In the genomic region with DNA sequence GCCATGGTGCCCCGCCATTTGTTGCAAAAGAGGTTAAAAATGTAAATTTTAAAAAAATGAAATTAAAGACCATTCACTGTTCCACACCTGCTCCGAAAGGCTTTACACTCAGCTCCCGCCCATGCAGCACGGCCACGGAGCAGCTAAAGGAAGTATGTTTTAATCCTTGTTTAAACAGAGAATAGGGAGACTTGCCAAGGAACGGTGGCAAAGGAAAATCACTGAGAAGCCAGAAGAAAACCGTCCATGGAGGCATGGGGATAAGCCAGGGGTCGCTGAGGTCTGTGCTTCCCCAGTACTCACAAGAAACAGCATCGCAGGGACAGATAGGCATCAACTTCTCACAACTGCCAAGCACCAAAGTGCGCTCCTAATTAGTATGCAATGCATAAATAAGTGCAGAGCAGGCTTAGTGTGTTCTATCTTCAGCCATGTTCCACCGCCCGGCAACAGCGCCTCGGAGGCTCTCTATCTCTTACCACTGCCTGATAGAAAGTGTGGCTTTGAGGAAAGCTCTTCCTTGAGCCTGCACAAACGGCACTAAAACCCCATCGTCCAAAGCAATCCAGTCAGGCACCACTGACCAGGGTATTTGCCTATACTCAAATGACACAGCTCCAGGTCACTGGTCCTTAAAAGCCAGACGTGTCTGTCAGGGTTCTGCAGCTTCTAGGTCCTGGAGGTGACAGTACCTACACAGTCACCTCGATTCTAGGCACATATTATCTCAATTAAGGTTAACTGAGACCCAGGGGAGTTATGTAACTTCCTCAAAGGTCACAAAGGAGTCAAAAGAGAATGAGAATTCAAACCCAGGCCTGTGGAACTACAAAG, we compare ENCODE assay signal across 7 mouse cellular contexts.
DNase-seq lines count a peak whose midpoint lies in the region; TF ChIP-seq lines count a peak whose summit lies in the region.

No protein-coding gene starts in this region.

- no peaks in the 10 kb centered on the region for H3K9me3 ChIP-seq in forebrain, embryonic 10.5 days

- peak; percentile 69 for DNase-seq in brain, embryonic 14.5 days (ENCODE audit: low read depth)
- DNase-seq in forebrain, embryonic 10.5 days (ENCODE audit: extremely low spot score, low spot score): no peak
- peak; percentile 61 for DNase-seq in kidney, adult 2 months
- DNase-seq in lung, postnatal 36 days: peak; percentile 69
- DNase-seq in thymus, postnatal 14 days: no peak
- no peak for DNase-seq in urinary bladder, adult 2 months (ENCODE audit: low spot score)
- DNase-seq in embryo, embryonic 10.5 days (ENCODE audit: low spot score): no peak

- TF ChIP-seq CTCF in brain, embryonic 14.5 days (IDR thresholded peaks at IDR 0.05; ENCODE audit: borderline replicate concordance, extremely low read depth, insufficient read depth, insufficient read length): no peak
- TF ChIP-seq CTCF in kidney, adult 2 months (conservative IDR thresholded peaks at IDR 0.05; ENCODE audit: insufficient read depth, insufficient read length, low read depth, low read length): no peak

- H3K27me3 ChIP-seq in forebrain, embryonic 10.5 days (ENCODE audit: poor library complexity, severe bottlenecking): no peaks in the 10 kb centered on the region
- H3K27me3 ChIP-seq in kidney, adult 2 months (replicated peaks; ENCODE audit: control insufficient read depth, insufficient read depth, low read length): no peaks in the 10 kb centered on the region

- peak overlapping the region; percentile 65 for H3K27ac ChIP-seq in forebrain, embryonic 10.5 days
- peak overlapping the region; percentile 89 for H3K27ac ChIP-seq in kidney, adult 2 months (ENCODE audit: insufficient read depth, low read depth, low read length)

- H3K4me3 ChIP-seq in forebrain, embryonic 10.5 days: peak overlapping the region; percentile 16; the same call in 1 of the 2 replicates
- peak overlapping the region; percentile 31 for H3K4me3 ChIP-seq in kidney, adult 2 months (ENCODE audit: insufficient read depth, low read depth, low read length)

- no peaks in the 10 kb centered on the region for H3K36me3 ChIP-seq in forebrain, embryonic 10.5 days (replicated peaks)
- H3K36me3 ChIP-seq in kidney, adult 2 months (ENCODE audit: control insufficient read depth, insufficient read depth, low read length): no peaks in the 10 kb centered on the region

- TF ChIP-seq POLR2A in brain, embryonic 14.5 days (IDR thresholded peaks at IDR 0.05; ENCODE audit: borderline replicate concordance, extremely low read depth, insufficient read depth, insufficient read length, poor library complexity, severe bottlenecking): no peak
- TF ChIP-seq POLR2A in kidney, adult 2 months (IDR thresholded peaks at IDR 0.05; ENCODE audit: low read depth, low read length): no peak

- peaks cover 83% of the 10 kb centered on the region for H3K4me1 ChIP-seq in forebrain, embryonic 10.5 days
- peaks cover 63% of the 10 kb centered on the region for H3K4me1 ChIP-seq in kidney, adult 2 months (ENCODE audit: control insufficient read depth, insufficient read depth, low read length)

- WGBS in forebrain, embryonic 10.5 days: 52% methylated on average over 18 of the region's 18 CpGs
- WGBS in kidney, adult 2 months: 11% methylated on average over 18 of the region's 18 CpGs

Comparison
In these comparisons a context has a peak if more than half of its experiments do, and no peak if none do; other contexts are left out.
1. DNase-seq: peak in brain, embryonic 14.5 days (single experiment), kidney, adult 2 months (single experiment) and lung, postnatal 36 days (single experiment); none in forebrain, embryonic 10.5 days (single experiment), thymus, postnatal 14 days (single experiment), urinary bladder, adult 2 months (single experiment) and embryo, embryonic 10.5 days (single experiment).